Mouse (Mus musculus) testis, postnatal 10 days (tissue): Measurements from ENCODE around the gene Tmem202.

Source experiments
- DNase-seq: peaks from one replicate; pipeline ENCODE4 v3.0.0; 2021; ENCODE audit warnings: low spot score

The Tmem202 gene

DNA sequence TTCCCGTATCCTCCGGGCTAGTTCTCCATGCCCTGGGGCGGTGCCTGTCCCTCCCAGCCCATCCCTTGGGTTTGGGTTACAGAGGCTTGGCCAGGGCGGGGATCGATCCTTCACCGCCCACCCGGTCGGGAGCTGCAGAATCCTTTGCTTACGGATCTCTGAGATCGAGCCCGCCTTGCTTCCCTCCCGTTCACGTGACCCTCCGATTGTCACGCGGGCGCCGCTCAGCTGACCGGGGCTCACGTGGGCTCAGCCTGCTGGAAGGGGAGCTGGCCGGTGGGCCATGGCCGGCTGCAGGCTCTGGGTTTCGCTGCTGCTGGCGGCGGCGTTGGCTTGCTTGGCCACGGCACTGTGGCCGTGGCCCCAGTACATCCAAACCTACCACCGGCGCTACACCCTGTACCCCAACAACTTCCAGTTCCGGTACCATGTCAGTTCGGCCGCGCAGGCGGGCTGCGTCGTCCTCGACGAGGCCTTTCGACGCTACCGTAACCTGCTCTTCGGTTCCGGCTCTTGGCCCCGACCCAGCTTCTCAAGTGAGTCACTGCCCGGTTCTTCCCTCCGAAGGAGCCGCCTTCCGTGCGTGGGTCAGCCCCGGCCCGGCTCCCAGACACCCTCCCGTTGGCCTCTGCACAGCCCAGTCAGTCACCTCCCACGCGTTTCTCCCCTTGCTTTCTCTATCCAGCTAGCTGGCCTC lies at the start of gene Tmem202, which contains the start of gene Hexa:
Tmem202 (minus strand) TSS at position 407 of the 697 bp plus-strand sequence.
Hexa (plus strand) TSS at position 100 of the 697 bp plus-strand sequence.
- DNase-seq: peak; percentile 87

DNA sequence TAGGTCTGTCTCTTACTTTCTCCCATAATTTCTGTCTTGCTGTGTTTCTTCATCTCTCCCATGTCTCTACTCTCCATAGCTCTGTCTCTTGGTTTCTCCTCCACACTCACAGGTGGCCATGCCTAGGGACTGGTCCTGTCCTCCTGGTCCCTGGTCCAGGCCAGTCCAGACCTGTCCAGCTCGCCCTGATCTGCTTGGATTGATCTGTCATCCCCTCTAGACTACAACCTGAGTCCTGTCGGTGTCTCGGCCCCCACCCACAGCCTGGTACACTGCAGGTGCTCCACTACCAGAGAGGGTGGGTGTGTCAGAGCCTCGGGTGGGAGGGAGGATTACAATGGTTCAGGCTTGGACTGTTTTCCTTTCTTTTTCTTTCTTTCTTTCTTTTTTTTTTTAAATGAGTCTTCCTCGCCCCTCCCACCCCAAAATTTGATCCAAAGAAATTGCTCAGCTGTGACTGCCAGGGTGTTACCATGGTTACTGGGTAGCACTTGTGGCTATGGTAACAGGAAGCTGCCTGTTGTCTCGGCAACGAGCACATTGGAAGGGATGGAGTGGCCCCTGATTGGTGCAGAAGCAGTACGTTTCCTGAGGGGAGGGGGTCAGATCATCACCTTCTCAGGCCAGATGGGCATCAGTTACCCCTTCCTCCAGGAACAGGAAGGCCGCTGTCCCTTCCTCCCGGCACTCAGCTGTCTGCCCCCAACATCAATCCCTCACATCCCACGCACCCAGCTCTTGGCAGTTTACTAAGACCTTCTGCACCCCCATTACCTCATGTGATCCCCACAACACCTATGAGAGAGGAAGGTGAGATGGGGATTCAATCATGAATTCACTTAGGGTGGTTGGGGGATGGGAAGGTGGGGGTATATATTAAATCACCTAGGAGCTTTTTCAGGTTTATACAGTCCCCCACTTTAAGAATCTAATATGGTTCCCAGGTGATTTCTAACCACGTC lies 49.3 kb upstream of the Tmem202 start:
- no peak for DNase-seq

DNA sequence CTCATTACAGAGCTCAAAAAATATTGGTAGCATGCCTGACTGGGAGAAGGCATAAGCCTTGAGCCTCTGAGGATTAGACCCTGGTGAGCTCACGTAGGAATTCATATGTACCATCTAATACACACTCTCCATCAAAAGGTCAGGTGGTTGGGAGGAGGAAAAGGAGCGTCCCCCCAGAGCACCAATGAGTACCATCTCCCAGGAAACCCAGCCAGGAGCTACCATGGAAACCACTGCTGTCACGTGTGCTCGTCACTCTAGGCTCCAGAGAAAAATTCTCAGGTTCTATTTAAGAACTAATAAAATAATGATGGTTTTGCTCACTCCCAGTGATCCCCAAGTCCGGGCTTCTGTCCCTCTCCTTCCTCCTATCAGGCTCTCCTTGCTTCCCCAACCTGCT lies 48.6 kb upstream of the Tmem202 start:
- DNase-seq: no peak

DNA sequence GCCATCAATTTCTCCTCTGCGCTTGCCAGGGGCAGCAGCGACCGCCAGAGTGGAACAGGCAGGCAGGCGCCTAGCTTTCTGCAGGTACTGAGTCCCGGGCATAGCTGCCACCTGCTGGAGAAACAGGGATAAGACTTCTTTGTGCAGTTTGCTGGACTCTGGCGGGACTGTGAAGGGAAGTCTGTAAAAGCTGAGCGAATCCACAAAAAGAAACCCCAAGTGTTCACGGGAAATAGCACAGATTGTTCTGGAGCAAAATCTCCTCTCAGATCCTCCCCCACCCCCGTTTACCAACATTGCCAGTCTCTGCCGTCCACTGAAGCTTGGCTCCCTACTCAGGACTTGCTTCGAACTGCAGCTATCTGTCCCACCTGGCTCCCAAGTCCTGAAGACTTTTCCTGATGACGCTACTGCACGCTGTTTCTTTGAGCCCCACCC lies 45.2 kb upstream of the Tmem202 start:
- DNase-seq: peak; percentile 75

DNA sequence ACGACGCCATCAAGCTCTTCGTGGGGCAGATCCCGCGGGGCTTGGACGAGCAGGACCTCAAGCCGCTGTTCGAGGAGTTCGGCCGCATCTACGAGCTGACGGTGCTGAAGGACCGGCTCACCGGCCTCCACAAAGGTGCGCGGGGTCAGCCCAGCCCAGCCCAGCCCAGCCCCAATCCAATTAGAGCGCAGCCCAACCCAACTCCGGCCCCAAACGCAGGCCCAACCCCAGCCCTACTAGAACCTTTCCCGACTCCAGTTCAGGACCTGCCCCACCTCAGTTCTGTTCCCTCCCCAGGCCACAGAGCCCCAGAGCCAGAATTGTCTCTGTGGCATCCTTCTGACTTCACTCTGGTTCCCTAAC lies 38.8 kb upstream of the Tmem202 start:
- no peak for DNase-seq

DNA sequence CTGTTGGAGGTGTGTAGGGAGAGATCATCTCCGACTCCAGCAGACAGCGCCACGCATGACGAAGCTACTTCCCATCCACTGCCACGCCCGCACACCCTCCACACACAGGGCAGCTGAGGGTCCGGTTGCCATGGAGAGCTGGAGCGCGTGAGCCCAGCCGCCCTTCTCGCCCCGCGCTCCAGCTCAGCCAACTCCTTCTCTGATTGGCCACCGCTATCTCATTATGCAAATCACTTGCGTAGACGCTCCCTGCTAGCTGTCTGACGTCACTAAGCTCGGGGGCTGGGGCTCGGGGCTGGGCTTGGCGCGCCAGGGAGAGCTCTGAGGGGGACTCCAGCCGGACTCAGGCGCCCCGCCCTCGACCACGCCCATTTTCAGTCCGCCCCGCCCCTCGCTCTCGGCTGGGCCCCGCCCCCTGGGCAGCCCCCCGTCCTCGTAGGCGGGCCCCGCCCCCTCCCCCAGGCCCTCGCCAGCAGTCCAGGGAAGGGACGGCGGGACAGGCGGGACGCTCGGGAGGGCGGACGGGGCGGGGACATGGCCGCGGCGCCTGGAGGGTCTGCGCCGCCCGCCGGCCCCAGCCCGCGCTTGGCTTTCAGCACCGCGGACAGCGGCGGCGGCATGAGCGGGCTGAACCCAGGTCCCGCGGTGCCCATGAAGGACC lies 38.3 kb upstream of the Tmem202 start, which contains the start of gene Celf6:
Celf6 (plus strand) TSS at position 74 of the 661 bp plus-strand sequence.
- DNase-seq: peak; percentile 95

DNA sequence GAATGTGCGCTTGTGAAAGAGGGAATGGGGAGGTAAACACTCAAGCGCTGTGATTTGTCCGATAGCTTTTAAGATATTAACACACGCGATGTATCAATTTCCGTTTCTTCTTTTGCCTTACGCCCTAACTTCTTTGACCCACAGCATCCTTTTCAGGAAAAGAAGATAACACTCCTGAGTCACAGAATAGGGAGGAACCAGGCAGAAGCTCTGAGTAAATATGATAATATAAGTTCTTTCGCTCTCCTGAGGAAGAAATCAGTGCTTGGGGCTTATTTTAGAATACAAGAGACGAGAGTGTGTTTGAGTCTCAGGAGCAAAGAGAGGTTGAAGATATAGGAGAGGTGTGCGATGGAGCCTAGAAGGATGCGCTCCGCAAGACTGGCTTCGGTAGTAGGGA lies 37.8 kb upstream of the Tmem202 start:
- DNase-seq: no peak

DNA sequence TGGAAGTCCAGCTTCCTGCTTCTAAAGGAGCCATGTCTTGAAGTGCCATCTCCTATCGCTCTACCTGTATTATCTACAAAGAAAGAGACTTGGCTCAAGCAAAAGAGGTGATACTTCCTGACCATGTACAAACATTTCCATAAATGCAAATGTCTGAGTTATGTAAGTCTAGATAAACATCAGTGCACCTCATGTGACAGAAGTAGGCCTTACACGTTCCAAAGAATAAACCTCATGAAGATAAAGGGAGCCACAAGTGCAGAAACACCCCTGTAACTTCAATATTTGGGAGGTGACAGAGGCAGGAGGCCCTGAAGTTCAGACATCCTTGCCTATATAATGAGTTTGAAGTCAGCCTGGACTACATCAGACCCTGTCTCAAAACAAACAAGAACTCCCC lies 32.2 kb upstream of the Tmem202 start:
- DNase-seq: no peak

DNA sequence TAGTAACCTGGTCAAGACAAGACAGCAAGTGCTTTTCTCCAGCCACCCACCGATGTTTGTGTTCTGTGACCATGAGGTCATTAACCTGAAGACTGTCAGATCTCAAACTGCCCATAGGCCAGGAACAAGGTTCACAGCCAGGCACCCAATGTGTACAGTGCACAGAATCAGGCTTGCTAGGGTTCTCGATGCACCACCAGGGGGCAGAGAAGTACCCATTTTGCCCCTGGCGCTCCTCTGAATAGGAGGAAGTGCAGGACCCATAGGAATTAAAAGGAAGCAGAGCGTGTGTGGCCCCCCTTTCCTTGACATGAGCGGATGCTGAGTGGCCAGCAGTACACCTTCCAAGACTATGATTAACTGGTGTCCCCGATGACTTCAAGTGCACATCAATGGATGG lies 27.5 kb upstream of the Tmem202 start:
- peak; percentile 77 for DNase-seq

DNA sequence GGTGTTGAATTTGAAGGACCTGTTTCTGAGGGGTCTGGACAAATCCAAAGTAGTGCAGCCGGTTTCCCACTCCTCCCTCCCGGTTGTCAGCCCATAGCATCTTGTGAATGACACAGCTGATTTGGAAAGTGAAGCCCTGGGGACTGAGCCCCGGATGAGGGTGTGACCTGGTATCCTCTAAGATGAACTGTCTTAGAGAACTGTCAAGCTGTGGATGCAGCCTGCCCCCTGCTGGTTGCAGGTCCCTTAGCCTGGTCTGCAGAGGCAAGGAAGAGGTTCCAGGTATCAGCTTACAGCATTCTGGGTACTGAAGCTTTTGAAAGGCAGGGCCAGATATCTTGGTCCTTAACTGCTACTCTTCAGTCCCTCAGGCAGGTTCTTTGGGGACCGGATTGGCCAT lies 26.0 kb upstream of the Tmem202 start:
- peak; percentile 88 for DNase-seq

DNA sequence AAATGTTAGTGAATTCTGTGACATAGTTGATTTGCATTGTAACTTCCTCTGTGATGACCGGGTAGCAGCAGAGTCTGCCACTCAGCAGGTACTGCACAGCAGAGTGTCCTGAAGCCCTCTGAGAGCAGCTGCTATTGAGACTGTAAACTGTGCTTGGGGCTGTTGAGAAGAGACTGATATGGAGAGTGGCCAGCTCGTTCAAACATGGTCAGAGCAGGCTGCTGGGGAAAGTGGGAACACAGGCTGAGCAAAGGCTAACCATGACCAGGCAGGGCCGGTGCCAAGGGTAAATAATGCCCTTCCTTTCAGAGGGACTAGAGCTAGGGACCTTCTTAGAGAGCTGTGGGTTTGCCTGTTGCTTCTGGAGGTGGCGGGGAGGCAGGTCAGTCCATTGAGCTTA lies 14.1 kb upstream of the Tmem202 start:
- DNase-seq: no peak

DNA sequence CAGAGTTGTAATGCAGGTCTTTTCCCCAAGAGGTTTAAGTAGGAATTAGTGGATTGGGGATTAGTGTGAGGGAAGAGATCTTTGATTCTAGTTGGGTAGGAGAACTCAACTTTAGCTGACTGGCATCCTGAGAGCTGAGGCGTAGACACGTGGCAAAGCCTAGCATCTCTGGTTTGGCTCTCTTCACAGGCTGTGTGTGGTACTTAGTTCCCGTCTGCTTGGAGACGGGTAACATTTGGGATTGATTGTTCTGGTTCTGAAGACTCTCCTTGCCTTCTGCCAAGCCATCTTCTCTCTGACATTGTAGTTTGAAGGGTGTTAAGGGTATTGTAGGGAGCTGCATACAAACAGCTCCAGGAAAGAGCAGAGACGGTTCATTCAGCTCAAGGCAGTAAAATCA lies 13.0 kb upstream of the Tmem202 start:
- DNase-seq: no peak

DNA sequence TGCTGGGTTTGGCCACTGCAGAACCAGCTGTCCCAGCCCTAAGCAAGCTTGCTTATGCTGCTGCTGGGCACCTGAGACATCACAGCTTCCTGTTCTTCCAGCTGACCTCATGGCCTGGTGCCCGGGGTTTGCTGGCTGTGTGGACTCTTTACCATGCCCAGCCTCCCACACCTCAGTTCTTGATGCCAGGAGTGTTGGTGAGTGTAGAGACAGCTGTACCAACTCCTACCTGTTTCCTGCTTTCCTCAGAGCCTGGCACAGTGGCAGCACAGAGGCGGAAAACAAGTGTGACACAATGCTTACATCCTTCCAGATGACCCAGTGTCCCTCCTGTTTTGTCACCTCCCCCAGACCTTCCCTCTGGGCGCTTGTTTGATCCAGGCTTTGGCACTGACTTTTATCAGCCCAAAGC lies 12.0 kb upstream of the Tmem202 start:
- peak; percentile 74 for DNase-seq

DNA sequence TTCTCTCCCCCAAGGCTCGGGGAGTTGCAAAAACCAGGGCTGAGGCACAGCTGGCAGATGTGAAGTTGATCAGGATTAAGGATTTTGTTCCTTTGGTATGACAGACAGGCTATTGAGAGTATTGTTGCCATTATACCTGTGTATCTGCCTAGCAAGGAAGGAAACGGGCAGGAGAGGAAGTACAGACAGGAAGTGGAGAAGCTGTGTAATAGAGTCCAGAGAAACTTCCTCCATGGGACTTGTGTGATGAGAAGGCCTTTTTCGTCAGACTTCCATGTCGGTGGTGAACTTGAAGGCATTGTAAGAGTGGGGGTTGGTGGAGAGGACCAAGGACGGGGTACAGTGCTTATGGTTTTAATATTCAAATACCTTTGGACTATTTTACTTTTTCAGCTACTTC lies 11.4 kb upstream of the Tmem202 start:
- DNase-seq: no peak

DNA sequence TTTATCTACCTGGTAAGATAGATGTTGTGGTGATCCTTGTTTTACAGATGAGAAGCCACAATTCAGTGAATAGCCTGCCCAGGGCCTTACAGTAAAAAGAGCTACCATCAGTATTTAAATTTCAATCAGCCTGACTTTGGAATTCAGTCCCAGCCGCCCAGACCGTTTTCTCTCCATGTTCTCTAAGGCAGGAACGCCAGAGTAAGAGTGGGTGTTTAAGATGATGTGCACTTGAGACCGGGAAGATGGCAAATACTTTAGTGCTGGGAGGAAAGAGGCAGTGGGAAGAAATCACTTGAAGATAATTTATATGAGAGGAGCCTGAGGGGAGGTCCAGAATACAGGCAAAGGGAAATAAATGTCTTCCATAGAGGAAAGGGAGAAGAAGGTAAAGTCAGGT lies 10.4 kb upstream of the Tmem202 start:
- no peak for DNase-seq

DNA sequence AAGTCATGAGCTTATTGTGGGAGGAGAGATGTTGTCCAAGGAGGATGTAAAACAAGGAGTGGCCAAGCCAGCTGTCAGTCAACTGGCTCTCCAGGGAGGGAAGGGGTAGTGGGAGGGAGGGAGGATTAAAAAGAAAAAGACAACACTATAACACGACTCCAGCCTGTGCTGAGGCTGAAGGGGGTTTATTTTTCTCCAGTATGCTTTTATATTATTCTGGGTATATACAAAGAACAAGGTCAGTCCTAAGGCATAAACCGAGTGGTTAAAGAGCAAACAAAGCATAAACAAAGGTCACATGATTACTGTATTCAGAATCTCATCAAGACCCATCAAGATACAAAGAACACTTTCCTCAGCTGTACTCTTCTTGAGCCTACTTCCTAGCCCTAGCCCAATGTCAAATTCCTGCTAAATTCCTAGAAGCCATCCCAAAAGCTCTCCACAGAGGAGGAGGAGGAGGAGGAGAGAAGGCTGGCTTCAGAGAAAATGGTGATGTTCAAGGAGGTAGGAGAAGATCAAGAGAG lies 9.4 kb upstream of the Tmem202 start:
- DNase-seq: no peak

DNA sequence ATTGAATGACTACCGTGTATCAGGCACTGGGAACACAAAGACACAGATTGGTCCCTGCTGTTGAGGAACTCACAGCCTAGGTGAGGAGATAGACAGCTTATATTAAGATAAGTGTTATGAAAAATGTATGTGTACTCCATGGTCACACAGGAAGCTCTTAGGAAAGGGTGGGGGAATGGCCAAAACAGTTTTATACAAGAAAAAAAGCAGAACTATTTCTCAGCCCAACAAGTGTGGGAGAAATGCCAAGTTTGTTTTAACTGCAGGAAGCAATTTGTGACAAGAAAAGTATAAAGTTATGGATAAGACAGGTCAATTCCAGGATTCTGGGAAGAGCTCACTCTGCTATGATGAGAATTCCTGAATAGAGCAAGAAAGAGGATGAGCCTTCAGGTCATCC lies 8.2 kb upstream of the Tmem202 start:
- no peak for DNase-seq

DNA sequence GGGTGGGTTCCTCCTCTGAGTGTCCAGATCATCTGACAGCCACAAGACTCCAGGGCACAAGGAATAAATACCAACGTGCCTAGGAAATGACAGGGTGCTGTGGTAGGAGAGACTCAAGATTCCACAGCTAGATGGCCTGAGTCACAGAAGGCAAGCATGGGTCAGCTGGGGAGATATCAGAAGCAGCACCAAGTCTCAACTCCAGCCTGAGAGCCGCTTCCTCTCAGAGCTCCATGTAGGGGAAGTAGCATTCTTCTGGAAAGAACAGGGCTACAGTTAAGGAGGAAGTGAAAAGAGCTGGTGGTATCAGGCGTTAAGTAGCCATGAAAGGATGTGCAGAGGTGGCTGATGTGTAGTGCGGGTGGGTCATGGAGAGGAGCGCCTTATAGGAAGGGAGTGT lies 5.1 kb upstream of the Tmem202 start:
- no peak for DNase-seq

DNA sequence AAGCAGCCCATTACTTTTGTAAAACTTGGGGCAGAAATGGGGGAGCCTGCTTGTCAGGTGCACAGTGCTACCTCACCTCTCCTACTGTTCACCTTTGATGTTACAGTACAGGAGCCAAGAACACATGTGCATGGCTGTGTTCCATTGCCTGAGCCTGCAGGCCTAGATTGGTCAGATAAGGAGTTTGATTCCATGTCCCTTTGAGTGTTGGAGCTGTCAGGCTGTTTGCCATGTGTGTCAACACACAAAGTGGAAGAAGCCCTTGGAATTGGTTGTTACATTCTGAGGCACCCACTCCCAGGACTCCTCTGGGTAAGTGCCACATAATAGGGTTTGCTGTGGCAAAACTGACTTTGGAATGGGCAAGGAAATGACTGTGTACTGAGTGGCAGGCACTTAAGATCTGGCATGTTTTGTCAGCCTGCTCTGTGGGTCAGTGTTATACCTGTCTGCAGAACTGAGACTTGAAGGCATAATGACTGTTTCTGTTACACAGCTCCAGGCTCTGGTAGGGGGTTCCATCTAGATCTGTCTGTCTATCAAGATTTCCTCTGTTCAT lies 3.2 kb upstream of the Tmem202 start:
- DNase-seq: no peak

DNA sequence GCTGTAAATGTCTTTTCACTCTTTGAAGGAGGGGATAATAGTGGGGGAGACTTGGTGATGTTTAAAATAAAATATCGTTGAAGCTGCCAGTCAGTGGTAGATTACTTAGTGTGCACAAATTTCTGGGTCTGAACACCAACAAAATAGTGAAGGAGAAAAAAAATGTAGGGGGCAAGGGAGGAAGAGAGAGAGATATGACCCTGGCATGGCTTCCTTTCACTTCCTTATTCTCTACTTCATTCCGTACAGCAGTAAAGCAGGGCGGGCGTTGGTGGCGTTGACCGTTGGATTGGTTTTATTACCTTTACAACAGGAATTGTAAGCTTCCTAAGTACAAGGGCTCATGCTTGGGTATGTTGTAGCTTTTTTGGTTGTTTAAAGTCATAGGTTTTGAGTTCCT lies 2.0 kb upstream of the Tmem202 start:
- no peak for DNase-seq

DNA sequence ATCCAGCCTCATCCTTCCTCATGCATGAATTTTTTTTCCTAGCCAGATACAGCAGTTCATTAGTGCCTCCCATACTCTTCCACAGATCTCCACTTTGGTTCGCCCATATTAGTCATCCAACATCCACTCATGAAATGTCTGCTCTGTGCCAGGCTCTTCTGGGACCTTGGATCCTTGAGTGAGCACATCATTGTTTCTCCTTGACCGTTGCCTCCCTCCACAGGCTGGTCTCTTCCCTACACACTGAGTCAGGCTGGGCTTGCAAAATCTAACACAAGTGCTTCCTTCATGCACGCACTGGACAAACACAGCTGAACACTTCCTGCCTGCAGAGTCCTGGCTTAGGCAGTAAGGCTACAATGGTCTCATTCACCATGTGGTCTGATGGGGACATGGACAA lies 2.0 kb downstream of the Tmem202 start:
- DNase-seq: no peak

DNA sequence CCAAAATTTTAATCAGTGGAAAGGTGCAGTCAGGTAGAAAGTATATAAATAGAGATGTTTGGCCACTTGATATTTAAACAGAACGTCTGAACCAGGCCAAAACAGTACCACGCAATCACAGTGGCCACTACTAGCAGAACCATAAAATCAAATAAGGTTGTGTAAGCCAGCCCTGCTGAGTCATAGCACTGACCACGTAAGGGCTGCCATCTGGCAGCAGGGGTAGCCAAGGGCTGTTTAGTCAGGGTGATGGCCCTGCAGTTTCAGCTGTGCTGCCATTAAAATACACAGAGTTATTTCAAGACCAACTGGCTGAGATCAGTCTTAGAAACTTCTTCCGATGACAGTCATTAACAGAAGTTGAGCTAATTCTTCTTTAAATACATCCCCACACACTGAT lies 5.8 kb downstream of the Tmem202 start:
- no peak for DNase-seq
